Mouse (Mus musculus): ENCODE results near the gene Mbnl2. TPM values are rescaled to one million over a fixed set of nuclear protein-coding genes. Genes with fewer than 3 reads are reported as not detected.

Mbnl2 gene
- polyA plus RNA-seq (2015; fragmentation: Nextera tagmentation; extraction: Ambion mirVana): 20.0 and 21.2 TPM in 2 replicates

DNA sequence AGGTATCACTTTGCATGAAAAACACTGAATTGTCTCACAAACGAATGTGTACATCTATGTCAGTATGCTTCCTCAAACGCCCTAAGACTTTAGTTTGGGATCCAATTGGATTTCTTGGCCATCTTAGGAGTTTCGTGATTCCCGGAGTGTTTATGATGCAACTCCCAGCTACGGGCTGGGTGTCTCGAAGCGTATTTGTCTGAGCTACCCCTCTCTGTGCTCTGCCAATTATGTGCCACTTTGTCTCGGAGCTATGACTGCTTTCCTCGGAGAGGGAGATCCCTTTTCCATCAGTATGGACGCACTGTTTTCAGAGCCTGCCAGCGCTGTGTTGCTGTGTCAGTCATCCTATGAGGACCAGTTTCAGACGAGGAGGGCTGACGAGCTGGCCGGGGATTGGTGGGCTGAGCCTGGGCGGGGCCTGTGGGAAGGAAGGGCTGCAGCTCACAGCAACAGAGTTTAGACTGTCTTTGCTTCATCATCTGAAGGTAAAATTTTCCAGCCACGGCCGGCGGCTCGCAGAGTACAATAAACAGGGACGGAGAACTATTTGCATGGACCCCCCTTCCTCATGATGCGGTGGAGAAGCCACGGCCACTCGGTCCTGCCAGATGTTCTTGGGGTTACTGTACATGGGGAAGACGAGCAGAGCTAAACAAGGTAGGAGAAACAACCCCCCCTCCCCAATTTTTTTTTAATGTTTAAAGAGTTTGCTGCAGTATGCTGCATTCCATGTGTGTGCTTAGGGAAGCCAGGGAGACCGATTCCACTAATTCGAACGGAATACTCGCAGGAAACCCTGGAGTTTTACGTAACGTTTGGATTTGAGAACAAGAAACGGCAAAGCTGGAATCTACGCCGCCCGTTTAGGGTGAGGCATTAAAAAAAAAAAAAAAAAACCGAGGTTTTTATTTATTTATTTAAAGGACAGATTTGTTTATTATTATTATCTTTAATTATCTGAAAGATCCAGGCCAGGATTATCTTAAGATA lies at the start of gene Mbnl2:
Mbnl2 (plus strand) TSS at position 424 of the 993 bp plus-strand sequence.
- ATAC-seq (replicated peaks): peak; percentile 99
- peak within 1 kb of the TSS; percentile 70 for H3K4me3 ChIP-seq
- H3K4me2 ChIP-seq: peak within 1 kb of the TSS; percentile 62
- H3K9me3 ChIP-seq: no peaks in the 10 kb centered on the region
- H3K9ac ChIP-seq: peak within 1 kb of the TSS; percentile 53
- no peaks in the 10 kb centered on the region for H3K36me3 ChIP-seq (replicated peaks)
- peak within 1 kb of the TSS; percentile 87 for H3K27ac ChIP-seq
- peaks cover 45% of the 10 kb centered on the region for H3K4me1 ChIP-seq
- no peaks in the 10 kb centered on the region for H3K27me3 ChIP-seq (replicated peaks)
- WGBS: under 1% methylated on average over 35 of the region's 35 CpGs

DNA sequence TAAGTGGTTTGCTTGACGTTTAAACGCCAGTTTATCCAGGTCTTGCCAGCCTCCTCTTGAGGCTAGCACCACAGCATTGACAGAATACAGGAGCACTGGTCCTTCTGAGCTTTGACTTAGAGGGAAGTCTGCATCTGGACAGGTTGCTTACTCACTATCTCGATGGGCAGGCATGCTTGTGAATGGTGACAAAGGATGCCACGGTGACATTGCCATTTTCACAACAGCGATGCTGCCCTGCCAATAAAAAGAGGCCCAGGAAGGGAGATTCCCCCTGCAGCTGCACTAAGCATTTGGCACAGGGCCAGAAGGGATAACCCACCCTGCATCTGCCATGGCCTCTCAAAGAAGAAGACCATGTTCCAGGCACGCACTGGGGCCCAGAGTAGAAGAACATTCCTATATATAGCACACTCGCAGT lies 43.4 kb upstream of the Mbnl2 start:
- H3K4me1 ChIP-seq: no peaks in the 10 kb centered on the region
- 48% methylated on average over 7 of the region's 7 CpGs for WGBS
- H3K9me3 ChIP-seq: no peaks in the 10 kb centered on the region
- H3K36me3 ChIP-seq (replicated peaks): no peaks in the 10 kb centered on the region
- no peak overlapping the region for H3K4me3 ChIP-seq
- no peak overlapping the region for H3K27ac ChIP-seq
- H3K4me2 ChIP-seq: no peak overlapping the region
- no peak overlapping the region for H3K9ac ChIP-seq
- ATAC-seq (replicated peaks): no peak
- no peaks in the 10 kb centered on the region for H3K27me3 ChIP-seq (replicated peaks)

DNA sequence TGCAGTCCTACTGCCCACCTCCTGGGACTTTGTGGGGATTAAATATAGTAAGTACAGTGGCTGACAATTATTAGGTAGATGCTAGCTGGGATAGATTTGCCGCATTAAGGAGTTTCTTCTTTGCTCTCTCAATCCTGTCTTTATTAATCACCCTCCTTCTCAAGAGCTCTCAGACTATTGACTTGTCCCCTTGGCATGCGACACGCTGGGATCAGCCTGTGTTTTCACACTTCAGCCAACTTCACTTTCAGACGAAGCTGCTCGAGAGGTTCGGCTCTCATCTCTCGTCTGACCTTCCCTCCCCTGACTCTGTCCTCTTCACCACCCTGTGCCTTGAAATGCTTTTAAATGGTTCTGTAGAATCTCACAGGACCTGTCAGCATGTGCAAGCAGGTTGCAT lies 39.9 kb upstream of the Mbnl2 start:
- Histone ChIP-seq H3K27ac (no peak overlapping the region), H3K4me2 (no peak overlapping the region), H3K27me3 (replicated peaks) (no peaks in the 10 kb centered on the region), H3K9ac (no peak overlapping the region), H3K4me1 (no peaks in the 10 kb centered on the region), H3K4me3 (no peak overlapping the region), H3K36me3 (replicated peaks) (no peaks in the 10 kb centered on the region), H3K9me3 (no peaks in the 10 kb centered on the region)
- 76% methylated on average over 7 of the region's 7 CpGs for WGBS
- ATAC-seq (replicated peaks): no peak

DNA sequence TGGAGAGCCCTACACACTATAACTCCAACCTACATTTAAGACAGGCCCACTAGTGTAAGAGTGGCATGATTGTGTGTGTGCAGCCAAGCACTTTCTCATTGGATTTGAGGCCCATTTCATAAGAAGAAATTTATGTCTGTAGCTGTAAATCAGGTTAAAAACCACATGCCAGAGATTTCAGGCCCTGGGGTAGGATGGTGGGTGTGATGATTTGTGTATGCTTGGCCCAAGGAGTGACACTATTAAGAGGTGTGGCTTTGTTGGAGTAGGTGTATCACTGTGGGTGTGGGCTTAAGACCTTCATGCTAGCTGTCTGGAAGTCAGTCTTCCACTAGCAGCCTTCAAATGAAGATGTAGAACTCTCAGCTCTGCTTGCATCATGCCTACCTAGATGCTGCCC lies 37.0 kb upstream of the Mbnl2 start:
- H3K36me3 ChIP-seq (replicated peaks): no peaks in the 10 kb centered on the region
- no peak for ATAC-seq (replicated peaks)
- H3K27ac ChIP-seq: no peak overlapping the region
- H3K4me3 ChIP-seq: no peak overlapping the region
- no peak overlapping the region for H3K9ac ChIP-seq
- no peaks in the 10 kb centered on the region for H3K9me3 ChIP-seq
- no peaks in the 10 kb centered on the region for H3K27me3 ChIP-seq (replicated peaks)
- H3K4me2 ChIP-seq: no peak overlapping the region
- no peaks in the 10 kb centered on the region for H3K4me1 ChIP-seq

DNA sequence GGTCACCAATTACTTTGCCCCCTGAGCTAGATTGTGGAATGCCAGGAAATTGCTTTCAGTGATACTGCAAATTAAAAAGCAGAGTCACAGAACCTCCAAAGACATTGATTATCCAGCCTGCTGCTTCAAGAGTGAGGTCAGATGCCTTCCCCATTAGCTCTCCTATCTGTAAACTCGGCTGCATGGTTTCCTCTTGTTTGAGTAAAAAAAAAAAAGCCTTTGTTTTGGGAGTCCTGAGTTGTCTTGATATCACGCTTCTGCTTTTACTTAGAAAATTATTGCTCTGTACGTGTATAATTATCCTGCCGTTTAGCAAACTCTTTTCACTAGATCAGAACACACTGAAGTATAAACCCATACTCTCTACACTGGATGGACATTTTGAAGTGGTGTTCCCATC lies 35.3 kb upstream of the Mbnl2 start:
- ATAC-seq (replicated peaks): no peak
- Histone ChIP-seq H3K27me3 (replicated peaks) (no peaks in the 10 kb centered on the region), H3K9ac (no peak overlapping the region), H3K4me2 (no peak overlapping the region), H3K9me3 (no peaks in the 10 kb centered on the region), H3K4me3 (no peak overlapping the region), H3K36me3 (replicated peaks) (no peaks in the 10 kb centered on the region), H3K27ac (no peak overlapping the region), H3K4me1 (no peaks in the 10 kb centered on the region)
- WGBS: 71% methylated on average over 4 of the region's 4 CpGs

DNA sequence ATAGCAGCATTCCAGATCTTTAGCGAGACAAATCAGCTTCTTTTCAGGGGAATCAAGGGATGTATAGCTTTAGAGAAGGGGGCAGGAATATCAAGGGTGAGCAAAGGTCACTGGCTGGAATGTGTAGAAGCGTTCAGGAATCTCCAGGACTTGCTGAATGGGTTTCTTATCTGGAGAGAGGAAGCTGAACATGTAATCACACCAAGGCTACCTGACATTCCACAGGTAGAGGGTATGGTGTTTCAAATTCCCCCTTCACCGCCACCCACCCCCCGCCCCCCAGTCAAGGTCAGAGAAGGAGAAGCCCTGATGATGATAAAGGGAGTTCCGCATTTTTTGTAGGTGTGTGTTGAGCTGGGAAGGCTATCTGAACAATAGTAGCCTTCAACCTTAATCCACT lies 32.8 kb upstream of the Mbnl2 start:
- ATAC-seq (replicated peaks): no peak
- Histone ChIP-seq H3K36me3 (replicated peaks) (no peaks in the 10 kb centered on the region), H3K27ac (no peak overlapping the region), H3K27me3 (replicated peaks) (no peaks in the 10 kb centered on the region), H3K9ac (no peak overlapping the region), H3K4me1 (no peaks in the 10 kb centered on the region), H3K9me3 (no peaks in the 10 kb centered on the region), H3K4me3 (no peak overlapping the region), H3K4me2 (no peak overlapping the region)
- 77% methylated on average over 5 of the region's 5 CpGs for WGBS

DNA sequence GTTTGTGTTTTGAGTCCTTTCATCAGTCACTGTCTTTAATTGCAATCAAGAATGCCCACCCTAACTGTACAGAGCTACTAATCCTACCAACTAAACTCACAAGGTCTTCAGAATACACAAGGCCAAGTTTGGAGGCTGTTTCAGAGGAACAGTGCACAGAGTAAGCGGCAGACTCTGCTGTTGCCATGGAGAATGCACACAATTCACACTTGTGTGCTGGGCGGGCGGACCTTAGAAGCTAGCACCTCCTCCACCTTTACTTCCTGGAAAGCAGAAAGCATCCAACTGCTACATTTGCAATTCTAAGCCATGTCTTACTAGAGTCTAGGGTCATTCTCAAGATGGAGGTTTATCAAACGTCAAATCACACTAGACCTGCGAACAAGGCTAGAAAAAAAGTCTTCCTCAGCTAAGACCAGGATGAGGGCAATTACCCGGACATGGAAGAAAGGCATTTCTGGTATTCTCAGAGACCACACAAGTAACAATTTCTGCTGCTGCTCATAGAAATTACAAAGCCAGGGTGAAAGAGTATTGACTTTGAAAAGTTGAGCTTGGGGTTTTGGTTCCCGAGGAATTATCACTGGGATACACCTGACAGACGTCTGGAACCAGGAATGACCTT lies 30.3 kb upstream of the Mbnl2 start:
- Histone ChIP-seq H3K4me1 (no peaks in the 10 kb centered on the region), H3K4me3 (no peak overlapping the region), H3K27ac (no peak overlapping the region), H3K4me2 (no peak overlapping the region), H3K36me3 (replicated peaks) (no peaks in the 10 kb centered on the region), H3K9me3 (no peaks in the 10 kb centered on the region), H3K27me3 (replicated peaks) (no peaks in the 10 kb centered on the region), H3K9ac (no peak overlapping the region)
- WGBS: 69% methylated on average over 8 of the region's 8 CpGs
- no peak for ATAC-seq (replicated peaks)

DNA sequence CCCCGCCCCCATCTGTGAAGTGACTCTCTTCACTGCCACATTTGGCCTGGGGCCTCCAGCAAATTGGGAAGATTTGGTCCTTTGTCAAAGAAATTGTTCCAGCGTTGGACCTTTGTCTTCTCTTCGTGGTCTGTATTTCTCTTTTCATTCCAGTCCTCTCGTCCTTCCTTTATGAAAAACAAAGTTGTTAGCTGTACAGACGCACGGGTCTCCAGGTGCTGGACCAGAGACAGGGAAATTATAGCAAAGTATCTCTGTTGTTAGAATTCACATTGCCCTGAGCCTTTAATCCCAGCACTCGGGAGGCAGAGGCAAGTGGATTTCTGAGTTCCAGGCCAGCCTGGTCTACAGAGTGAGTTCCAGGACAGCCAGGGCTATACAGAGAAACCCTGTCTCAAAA lies 22.1 kb upstream of the Mbnl2 start:
- H3K36me3 ChIP-seq (replicated peaks): no peaks in the 10 kb centered on the region

DNA sequence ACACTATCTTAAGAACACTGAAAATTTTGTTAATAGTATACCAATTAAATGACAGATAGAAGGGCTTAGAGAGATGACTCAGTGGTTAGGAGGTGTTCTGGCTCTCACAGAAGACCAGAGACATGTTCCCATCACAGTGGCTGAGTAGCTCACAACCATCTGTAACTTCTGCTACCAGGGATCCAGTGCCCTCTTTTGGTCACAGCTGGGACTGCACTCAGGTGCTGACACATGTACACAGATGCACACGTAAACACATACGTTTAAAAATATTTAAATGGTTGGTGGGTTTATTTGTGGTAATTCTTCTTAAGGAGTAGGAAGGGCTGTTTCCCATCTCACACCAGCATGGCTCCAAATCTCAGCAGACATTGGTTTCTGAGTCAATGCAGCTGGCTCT lies 19.3 kb upstream of the Mbnl2 start:
- no peak overlapping the region for H3K27ac ChIP-seq
- no peaks in the 10 kb centered on the region for H3K36me3 ChIP-seq (replicated peaks)
- H3K9ac ChIP-seq: no peak overlapping the region
- no peak overlapping the region for H3K4me3 ChIP-seq
- H3K27me3 ChIP-seq (replicated peaks): no peaks in the 10 kb centered on the region
- no peak overlapping the region for H3K4me2 ChIP-seq
- ATAC-seq (replicated peaks): no peak
- H3K4me1 ChIP-seq: no peaks in the 10 kb centered on the region
- H3K9me3 ChIP-seq: no peaks in the 10 kb centered on the region
- WGBS: 92% methylated on average over 2 of the region's 2 CpGs

More for the DNA sequence above, 22.1 kb upstream of the Mbnl2 start:
- no peak overlapping the region for H3K4me2 ChIP-seq
- H3K9me3 ChIP-seq: no peaks in the 10 kb centered on the region
- no peaks in the 10 kb centered on the region for H3K4me1 ChIP-seq
- no peak overlapping the region for H3K9ac ChIP-seq
- no peak overlapping the region for H3K27ac ChIP-seq
- no peaks in the 10 kb centered on the region for H3K27me3 ChIP-seq (replicated peaks)
- WGBS: 73% methylated on average over 7 of the region's 7 CpGs
- ATAC-seq (replicated peaks): no peak
- no peak overlapping the region for H3K4me3 ChIP-seq

DNA sequence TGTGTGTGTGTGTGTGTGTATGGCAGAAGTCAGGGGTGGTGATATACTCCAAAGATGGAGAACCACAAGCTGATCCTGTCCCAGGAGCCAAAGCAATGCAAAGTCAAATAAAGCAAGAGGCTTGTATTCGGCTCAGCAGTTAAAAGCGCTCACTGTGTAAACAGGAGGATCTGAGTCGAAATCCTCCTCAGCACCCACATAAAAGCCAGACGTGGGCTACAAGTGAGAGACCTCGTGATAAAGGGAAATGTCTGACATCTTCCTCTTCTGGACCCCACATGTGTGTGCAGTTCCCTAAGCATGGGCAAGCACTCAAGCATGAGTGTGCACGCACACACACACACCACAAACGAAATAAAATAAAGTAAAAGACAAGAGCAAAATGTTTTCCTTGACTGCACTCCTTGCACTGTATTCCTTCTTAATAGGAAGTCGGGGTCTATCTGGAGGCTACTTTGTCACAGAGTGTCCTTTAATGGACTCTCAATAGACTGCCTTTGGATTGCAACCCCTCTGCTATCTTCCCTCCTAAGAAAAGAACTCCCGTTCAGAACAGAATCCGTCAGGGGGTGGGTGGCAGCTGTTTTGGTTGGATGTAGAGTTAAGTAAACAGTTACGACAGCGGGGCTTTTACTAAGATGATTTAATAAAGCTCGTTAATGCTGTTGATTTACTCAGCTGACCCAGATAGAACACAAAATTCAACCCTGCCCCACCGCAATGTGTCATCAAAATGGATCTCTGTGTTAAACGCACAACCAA lies 18.7 kb upstream of the Mbnl2 start:
- Histone ChIP-seq H3K4me1 (no peaks in the 10 kb centered on the region), H3K36me3 (replicated peaks) (no peaks in the 10 kb centered on the region), H3K27me3 (replicated peaks) (no peaks in the 10 kb centered on the region), H3K27ac (no peak overlapping the region), H3K4me2 (no peak overlapping the region), H3K9ac (no peak overlapping the region), H3K4me3 (no peak overlapping the region), H3K9me3 (no peaks in the 10 kb centered on the region)
- no peak for ATAC-seq (replicated peaks)
- 78% methylated on average over 15 of the region's 15 CpGs for WGBS

DNA sequence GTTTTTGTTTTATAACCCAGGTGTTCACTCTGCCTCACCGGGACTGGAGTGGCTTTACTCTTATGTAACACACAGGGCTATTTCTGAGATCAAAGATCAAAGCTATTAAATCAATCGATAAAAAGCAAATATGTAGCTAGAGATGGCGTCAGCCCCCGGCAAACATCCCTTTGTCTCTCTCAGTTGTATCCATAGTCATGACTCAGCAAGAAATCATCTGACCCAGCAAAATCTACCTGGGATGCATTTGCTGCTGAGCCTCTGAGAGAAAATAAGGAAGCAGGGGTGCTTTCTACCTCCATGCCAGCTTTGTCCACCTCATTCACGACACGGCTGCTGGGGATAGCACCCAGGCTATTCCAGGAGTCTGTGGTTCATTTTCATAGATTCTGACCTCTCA lies 18.0 kb upstream of the Mbnl2 start:
- Histone ChIP-seq H3K4me3 (no peak overlapping the region), H3K27me3 (replicated peaks) (no peaks in the 10 kb centered on the region), H3K9ac (no peak overlapping the region), H3K9me3 (no peaks in the 10 kb centered on the region), H3K36me3 (replicated peaks) (no peaks in the 10 kb centered on the region), H3K27ac (no peak overlapping the region), H3K4me1 (no peaks in the 10 kb centered on the region), H3K4me2 (no peak overlapping the region)
- WGBS: 84% methylated on average over 6 of the region's 6 CpGs
- no peak for ATAC-seq (replicated peaks)

DNA sequence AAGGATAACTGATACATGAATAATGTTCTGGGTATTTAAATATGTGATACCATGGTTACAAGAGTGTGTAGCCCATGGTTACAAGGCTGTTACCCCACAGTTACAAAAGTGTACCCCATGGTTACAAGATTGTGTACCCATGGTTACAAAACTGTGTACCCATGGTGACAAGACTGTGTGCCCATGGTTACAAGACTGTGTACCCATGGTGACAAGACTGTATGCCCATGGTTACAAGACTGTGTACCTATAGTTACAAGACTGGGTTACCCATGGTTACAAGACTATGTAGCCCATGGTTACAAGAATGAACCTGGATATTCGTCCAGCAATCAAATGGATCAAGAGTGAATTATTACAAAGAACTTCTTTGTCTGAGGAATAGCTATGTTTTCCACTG lies 16.0 kb upstream of the Mbnl2 start:
- Histone ChIP-seq H3K27ac (no peak overlapping the region), H3K4me3 (no peak overlapping the region), H3K9ac (no peak overlapping the region), H3K4me2 (no peak overlapping the region), H3K9me3 (no peaks in the 10 kb centered on the region), H3K27me3 (replicated peaks) (no peaks in the 10 kb centered on the region), H3K36me3 (replicated peaks) (no peaks in the 10 kb centered on the region), H3K4me1 (no peaks in the 10 kb centered on the region)
- ATAC-seq (replicated peaks): no peak
- 63% methylated on average over 1 of the region's 1 CpGs for WGBS

Data from midbrain, embryonic 15.5 days (tissue).